Mouse (Mus musculus): Measurements from ENCODE around the gene Cdkal1.

GRCm38 (mm10) chr13:29766377-29766776, 89.1 kb downstream of the Cdkal1 start:
- TF ChIP-seq CTCF (IDR thresholded peaks at IDR 0.05; ENCODE audit: low read depth): no peak
- no peak for TF ChIP-seq EP300 (IDR thresholded peaks at IDR 0.05; ENCODE audit: low read depth)

All from liver, postnatal 0 days (tissue).